10 mouse cellular contexts compared by ENCODE assay signal in the genomic region with DNA sequence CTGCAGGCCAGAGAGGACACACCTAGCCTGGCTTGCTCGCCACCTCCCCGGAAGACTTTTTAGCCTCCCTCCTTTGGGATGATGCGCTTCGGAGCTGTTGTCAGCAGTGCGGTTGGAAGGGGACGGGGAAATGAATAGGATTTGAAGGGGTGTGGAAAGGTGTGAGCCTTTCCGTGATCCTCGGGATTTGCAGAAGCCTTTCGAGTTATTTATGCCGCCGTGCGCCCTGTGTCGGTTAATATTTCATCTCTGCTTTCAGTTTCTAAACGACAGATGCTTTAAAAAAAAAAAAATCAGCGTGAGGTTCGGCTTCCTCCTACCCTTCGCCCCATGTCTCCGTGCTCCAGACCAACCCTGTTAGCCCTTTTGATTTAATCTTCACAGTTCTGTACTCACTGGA.
DNase-seq lines count a peak whose midpoint lies in the region; TF ChIP-seq lines count a peak whose summit lies in the region.
"Had no signal": no experiment of that assay in that cellular context is flagged by ENCODE, and none has a peak within 500 bp of the region (broad histone marks: within the 10 kb centered on the region; RNA-seq: fewer than 3 reads in every experiment).

No protein-coding gene starts in this region.

- no peak for TF ChIP-seq POLR2A in testis, adult 2 months (IDR thresholded peaks at IDR 0.05; ENCODE audit: control insufficient read depth, low read depth, low read length)

- peak; percentile 36 for DNase-seq in cerebellum, adult 11 months
- no peak for DNase-seq in cerebellum, postnatal 10 days
- no peak for DNase-seq in testis, postnatal 14 days (ENCODE audit: low spot score)
- DNase-seq in kidney, postnatal 14 days, result peak; percentile 26
- DNase-seq in right cerebral cortex, adult 18-20 months, result no peak
- DNase-seq in gastrocnemius, postnatal 14 days, result no peak
- DNase-seq in heart, embryonic 10.5 days (ENCODE audit: low spot score), result no peak

- intact Hi-C loops in gastrocnemius, postnatal 14 days (cut with DNase I; ENCODE audit: low total_unique reads), result loop anchor here (10.0 kb wide), 2 partner anchors 202 to 312 kb away; no protein-coding TSS in a partner anchor

- H3K27me3 ChIP-seq in testis, adult 2 months (ENCODE audit: control insufficient read depth, insufficient read depth, low read length), result no peaks in the 10 kb centered on the region
- H3K27me3 ChIP-seq in heart, embryonic 10.5 days (ENCODE audit: insufficient read depth, poor library complexity, severe bottlenecking), result no peaks in the 10 kb centered on the region
- H3K27me3 ChIP-seq: limb, embryonic 12.5 days had no signal

- no peaks in the 10 kb centered on the region for H3K9me3 ChIP-seq in heart, embryonic 10.5 days
- H3K9me3 ChIP-seq: limb, embryonic 12.5 days had no signal

- peak overlapping the region; percentile 16; the same call in 1 of the 2 replicates for H3K4me3 ChIP-seq in testis, adult 2 months (ENCODE audit: control insufficient read depth, low read depth, low read length)
- H3K4me3 ChIP-seq in heart, embryonic 10.5 days, result no peak overlapping the region
- H3K4me3 ChIP-seq: erythroblast, embryonic 14.5 days; limb, embryonic 12.5 days had no signal

- no peak overlapping the region for H3K27ac ChIP-seq in testis, adult 2 months (ENCODE audit: control insufficient read depth, insufficient read depth, low read depth, low read length)
- H3K27ac ChIP-seq in heart, embryonic 10.5 days, result no peak overlapping the region
- H3K27ac ChIP-seq: limb, embryonic 12.5 days had no signal

- WGBS in heart, embryonic 10.5 days, result 83% methylated on average over 18 of the region's 18 CpGs

- H3K4me1 ChIP-seq in testis, adult 2 months (ENCODE audit: control insufficient read depth, insufficient read depth, low read length), result peaks cover 4% of the 10 kb centered on the region
- no peaks in the 10 kb centered on the region for H3K4me1 ChIP-seq in heart, embryonic 10.5 days
- H3K4me1 ChIP-seq: limb, embryonic 12.5 days had no signal

- no peak for TF ChIP-seq CTCF in testis, adult 2 months (IDR thresholded peaks at IDR 0.05; ENCODE audit: control insufficient read depth, insufficient read depth, insufficient replicate concordance, low read depth, low read length)

- H3K36me3 ChIP-seq in testis, adult 2 months (ENCODE audit: control insufficient read depth, insufficient read depth, low read length), result no peaks in the 10 kb centered on the region
- H3K36me3 ChIP-seq in heart, embryonic 10.5 days, result no peaks in the 10 kb centered on the region
- H3K36me3 ChIP-seq: limb, embryonic 12.5 days had no signal

Comparison
In these comparisons a context has a peak if more than half of its experiments do, and no peak if none do; other contexts are left out.
1. DNase-seq: peak in cerebellum, adult 11 months (single experiment) and kidney, postnatal 14 days (single experiment); none in cerebellum, postnatal 10 days (0 of 2), testis, postnatal 14 days (single experiment), right cerebral cortex, adult 18-20 months (single experiment), gastrocnemius, postnatal 14 days (single experiment) and heart, embryonic 10.5 days (single experiment).